Mouse (Mus musculus): ENCODE measurements around the gene Obox6.

Gene Obox6

DNA sequence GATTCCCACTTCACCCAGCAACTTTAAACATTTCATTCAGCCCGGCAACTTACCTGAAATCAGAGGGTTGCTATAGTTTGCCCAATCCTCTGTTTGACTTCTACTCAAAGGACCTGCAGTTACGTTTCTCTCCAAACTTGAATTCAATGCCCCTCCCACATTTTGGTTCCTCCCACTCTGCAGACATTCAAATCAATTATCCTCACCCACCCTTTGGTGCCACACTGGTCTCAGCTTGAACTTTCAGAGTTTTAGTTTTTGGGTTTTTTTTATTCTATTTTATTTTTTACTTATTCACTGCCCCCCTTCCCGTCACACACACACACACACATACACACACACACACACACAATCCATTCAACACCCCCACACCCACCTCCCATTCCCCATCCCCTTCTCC is at the start of gene Obox6:
Gene Obox6 (minus strand): TSS at position 101 of the 400 bp plus-strand sequence.
- no peak for DNase-seq

DNA sequence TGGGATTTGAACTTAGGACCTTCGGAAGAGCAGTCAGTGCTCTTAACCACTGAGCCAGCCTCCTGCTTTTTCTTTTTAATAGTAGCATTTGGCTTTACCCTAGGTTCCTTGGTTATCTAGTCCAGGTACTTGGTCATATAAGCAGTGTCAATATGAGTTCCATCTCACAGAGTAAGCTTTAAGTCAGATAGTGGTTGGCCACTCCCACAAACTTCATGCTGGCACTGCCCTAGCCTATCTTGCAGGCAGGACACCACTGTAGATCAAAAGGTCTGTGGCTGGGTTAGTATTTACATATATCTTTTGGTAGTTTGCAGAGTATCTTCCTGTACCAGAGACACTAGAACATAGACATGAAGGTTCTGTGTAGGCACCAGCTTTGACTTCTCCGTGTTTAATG is 44.6 kb upstream of the Obox6 start:
- no peak for DNase-seq

DNA sequence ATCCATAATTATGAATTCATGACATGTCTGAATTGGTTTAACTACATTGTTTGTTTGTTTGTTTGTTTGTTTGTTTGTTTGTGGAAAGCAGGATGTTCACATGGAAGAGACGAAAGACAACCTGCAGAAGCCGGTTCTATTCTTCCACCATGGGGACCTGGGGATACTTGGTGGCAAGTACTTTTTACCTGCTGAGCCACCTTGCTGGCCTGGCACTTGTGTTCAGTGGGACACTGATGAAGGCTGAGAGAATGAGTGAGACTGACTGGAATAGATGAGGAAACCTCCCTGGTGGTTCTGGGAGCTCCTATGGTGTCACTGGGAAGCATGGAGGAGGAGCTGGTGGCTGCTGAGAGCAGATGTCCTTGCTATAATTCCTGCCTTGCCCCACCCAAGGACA is 42.8 kb upstream of the Obox6 start, which contains the start of gene Crxos:
Gene Crxos (plus strand): TSS at position 301 of the 400 bp plus-strand sequence.
- DNase-seq, result no peak

DNA sequence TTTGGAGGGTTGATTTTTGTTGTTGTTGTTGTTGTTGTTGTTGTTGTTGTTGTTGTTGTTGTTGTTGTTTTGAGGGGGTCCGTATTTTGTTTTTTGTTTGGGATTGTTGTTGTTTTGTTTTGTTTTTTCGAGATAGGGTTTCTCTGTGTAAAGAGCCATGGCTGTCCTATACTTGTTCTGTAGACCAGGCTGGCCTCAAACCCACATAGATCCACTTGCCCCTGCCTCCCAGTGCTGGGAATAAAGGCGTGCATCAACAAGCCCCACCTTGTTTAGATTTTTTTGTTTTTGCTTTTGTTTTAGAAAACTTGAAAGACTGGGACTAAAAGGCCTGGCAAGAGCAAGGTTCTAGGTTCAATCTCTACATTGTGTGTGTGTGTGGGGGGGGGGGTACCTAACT is 42.4 kb upstream of the Obox6 start:
- no peak for DNase-seq

DNA sequence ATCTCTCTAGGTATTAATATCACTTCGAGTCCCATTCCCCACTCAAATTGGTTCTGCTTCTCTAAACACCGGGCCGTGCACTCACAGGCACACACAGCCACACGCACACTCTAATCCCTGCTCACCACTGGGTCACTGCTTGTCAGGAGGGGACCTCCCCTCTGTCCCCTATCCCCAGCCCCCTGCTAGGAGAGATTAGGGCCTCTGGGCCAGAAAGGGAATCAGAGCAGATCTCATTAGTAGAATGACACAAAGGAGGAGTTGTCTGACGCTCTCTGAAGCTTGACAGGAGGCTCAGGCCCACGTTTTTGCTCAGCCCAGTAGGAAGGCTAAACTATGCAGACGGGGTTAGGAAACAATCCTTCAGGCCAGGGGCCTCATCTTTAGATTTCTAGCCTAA is 41.9 kb upstream of the Obox6 start:
- DNase-seq, result no peak

DNA sequence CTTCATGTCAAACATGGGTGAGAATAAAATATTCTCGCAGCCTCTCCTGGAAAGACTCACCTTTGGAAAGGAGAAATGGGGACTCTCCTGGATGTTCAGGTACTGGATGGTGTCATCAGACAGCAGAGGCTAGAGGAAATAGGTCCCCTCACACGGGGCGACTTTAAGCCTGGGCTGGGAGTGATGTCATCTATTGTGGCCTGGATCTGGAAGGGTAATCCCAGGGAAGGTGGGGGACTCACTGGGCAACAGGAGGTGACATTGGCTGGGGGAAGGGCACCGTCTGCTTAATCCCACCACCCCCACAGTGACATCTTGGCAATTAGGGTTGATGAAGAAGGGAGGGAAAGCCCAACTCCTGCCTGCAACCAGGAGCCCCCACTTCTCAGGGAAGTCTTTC is 40.3 kb upstream of the Obox6 start, which contains the start of gene Crx:
Gene Crx (minus strand): TSS at position 213 of the 400 bp plus-strand sequence.
- no peak for DNase-seq

DNA sequence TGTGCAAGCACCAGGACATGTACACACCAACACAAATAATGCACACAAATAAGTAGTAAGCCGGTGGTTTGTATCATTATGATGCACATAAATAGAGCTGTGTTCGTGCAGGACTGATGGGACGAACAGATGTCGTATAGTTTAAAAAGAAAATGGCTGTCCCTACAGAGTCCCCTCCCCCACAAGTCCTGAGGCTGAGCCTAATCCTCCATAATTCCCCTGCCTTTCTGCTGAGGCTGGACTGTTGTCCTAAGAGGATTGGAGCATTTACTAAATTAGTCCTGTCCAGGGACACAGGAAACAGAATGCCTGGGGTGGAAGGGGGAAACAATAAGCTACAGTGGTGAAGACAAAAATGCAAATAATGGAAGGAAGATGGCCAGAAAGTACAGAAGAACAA is 24.6 kb upstream of the Obox6 start:
- no peak for DNase-seq

DNA sequence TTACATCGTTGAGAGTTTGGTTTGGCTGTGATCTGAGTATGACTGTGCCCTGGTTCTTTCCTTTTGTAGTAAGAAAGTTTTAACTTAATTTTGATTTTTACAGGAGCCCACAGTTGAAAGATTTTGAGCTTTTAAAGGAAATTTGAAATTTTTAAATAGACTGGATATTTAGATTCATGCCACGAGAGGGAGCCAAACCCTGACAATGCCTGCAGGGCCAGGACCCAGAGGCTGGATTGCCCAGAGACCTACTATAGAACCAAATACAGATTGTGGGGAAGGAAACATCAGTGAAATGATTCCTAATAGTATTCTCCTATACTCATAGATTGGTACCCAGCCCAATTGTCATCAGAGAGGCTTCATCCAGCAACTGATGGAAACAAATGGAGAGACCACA is 20.2 kb upstream of the Obox6 start:
- DNase-seq, result no peak

Data from thymus, postnatal 14 days (tissue).